Mouse (Mus musculus) layer of hippocampus, adult 8-10 months (tissue): ENCODE data around the gene Hmga1. TPM values are rescaled to one million over a fixed set of nuclear protein-coding genes. Genes with fewer than 3 reads are reported as not detected.

Source experiments
- DNase-seq, 2 experiments: peaks; one replicate each; pipeline ENCODE4 v3.0.0; 2022; ENCODE audit warnings: low spot score in 2 of 2
- total RNA-seq, 4 experiments: library from RNA; stranded (reverse); gene quantifications; 2 replicates each; pipeline ENCODE4 v1.2.4; 2022

Gene Hmga1
- total RNA-seq, 4 experiments from 2014 or later, result 30.4 to 39.8 (median 36.1) TPM

DNA sequence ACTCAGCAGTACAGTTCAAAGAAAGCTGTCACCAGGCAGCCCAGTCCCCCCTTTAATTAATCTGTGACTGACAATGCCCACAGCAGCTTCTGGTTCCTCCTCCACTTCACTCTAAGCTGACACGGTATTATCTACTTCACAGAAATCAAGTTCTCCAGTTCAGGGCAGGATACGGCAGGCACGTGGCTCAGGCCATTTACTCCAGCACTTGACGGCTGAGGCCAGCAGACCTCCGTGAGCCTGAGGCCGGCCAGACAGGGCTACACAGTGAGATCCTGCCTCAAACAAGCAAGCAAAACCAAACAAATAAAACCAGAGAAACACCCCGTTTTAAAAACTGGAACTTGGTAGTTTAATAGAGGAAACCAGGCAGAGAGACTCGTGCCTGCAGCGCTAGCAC lies 30.4 kb downstream of the Hmga1 start:
- DNase-seq, result no peak

DNA sequence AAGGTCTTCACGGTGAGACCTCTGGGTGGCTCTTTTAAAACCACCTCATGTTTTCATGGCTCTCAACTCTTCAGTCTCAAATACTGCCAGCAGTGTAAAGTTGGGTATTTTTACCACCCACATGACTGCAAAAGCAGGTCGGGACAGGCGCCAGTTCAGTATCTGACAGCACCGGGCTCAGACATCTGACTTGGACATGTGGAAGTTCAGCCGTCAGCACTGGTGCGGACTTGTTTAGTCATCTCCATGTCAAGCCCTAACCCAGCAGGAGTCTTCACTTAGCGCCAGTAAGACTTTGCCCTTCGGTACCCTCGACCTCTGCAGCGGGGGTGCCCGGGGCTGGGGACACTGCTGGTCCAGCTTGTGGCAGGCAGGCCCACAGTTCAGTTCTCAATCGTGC lies 31.0 kb downstream of the Hmga1 start:
- no peak for DNase-seq

DNA sequence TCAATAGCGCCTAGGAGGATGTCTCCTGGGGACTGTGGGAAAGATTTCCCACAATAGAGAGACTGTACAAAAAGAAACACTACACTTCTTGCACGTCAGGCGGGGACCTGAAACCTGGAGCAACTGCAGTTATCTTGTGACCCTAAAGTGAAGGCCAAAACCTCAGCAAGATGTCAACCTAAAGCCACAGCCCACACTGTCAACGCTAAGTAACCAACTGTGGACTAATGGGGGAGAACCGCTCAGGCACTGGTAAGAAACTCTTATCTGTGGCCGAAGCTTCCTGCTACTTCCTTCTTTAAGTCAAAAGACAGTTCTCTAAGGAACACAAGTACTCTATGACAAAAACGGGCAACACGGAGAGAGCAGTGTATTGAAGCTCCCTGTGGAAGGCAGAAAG lies 31.9 kb downstream of the Hmga1 start:
- DNase-seq, result no peak

DNA sequence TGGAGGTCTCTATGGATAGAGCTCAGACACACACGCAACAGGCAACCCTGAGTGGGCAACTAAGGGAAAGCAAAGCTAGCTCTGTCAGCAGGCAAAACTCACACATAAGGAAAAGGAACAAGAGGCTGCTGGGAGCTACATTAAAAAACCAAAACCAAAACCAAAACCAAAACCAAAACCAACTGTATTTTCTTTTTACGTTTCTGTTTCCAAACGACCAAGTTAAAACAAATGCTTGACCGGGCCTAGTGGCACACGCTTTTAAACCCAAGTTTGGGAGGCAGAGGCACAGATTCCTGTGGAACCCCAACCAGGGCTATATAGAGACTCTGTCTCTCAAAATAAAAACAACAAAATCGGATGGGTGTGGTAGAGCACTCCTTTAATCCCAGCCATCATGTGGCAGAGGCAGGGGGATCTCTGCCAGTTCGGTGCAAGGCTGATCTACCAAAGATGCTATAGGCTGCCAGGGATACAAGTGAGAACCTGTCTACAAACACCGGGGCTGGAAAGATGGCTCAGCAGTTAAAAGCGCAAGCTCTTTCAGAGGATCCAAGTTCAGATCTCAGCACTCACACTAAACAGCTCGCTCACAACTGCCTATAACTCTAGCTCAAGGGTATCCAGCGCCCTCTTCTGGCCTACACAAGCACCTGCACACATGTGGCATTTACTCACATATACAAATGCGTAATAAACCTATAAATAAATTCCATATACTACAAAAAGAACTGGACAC lies 35.7 kb downstream of the Hmga1 start:
- no peak for DNase-seq

DNA sequence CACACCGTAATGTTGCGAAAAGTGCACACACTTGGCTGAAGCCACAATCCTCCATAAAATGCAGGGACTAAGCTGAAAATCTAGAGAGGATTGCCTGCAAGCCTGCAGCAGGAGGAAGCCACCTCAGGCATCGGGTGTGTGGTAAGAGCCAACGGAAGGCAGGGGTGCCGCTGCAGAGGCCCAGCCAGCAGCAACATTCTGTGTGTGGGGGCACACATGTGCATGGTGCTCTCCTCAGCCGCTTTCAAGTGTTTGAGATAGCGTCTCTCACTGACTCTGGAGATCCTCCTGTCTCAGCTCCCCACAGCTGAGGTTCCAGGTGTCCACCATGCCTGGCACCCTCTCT lies 36.2 kb downstream of the Hmga1 start:
- no peak for DNase-seq

DNA sequence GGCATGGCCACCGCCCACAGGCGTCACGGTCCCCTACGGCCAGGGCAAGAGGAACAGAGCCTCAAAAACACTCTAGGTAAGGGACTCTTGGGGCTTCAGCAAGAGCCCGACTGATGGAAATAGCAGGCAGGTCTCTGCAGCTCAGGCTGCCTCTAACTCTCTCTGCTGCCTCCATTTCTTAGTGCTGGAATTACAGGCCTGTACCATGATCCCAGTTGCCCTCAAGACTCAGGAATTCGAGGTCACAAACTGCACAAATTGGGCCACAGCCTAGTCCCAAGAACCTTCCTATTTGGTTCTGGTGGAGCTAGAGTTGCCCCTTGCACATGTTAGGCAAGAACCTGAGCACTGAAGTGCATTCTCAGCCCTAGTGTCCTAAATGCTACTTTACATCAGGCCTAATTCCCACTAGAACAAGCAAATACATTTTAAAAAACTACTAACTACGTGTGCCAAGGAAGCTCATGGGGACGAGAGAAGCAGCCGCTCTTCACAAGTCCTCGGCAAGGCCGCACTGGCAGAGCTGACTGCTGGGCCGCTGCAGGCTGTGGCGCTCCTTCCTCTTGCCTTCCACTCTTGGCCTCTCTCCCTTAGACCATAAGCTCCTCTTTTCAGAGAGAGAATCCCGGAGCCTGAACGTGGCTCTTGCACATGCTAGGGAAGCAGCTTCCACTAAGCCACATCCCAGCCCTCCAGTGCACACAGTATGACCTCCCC lies 39.5 kb downstream of the Hmga1 start:
- DNase-seq, result no peak

DNA sequence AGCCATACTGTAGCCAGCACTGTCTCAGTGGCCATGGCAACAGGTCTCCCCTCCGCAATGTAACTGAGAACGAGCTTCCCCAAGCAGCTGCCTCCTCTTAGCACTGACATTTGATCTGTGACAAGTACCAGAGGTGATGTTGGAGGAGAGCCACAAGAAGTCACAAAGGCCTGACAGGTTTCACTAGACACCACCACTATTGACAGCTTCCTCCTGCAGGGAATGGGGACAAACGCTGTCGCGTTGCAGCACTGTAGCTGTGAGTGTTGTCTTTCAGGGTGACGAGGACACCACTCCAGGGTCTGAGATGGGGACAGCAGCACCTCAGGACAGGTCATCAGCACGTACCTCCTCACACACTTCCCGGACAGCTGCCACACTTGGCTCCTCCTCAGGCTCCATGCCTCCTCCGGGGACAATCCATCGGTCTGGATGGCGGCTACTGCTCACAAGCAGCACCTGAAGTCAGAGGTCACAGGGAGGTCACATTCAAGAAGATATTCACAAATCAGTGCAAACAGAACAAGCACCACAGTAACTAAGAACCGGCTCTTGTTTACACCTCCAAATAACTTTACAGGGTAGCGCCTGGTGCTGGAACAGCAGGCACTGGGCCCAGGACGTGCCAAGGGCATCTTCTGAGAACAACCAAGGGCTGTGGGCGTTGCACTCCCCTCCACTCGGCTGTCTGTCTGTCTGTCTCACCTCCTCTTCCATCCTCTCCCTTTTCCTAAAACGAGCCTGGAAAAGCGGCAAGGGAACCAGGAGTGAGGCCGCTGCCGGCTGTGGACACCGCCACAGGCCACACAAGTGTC lies 40.3 kb downstream of the Hmga1 start:
- no peak for DNase-seq

DNA sequence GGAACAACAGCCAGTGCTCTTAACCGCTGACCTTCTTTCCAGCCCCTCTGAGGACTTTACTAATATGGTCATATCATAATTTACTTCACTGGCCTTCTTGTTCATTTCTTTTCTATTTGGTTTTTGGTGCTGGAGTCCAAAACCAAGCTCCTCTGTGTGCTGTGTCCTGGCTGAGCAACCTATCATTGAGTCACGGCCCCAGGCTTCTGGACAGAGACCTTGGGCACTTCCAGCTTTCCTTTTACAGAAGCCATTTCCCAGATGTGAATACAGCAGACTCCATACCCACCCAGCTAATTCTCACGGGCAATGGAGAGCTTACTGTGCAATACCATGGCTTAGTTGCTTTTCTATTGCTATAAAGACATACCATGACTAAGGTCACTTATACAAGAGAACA lies 44.0 kb downstream of the Hmga1 start:
- no peak for DNase-seq

DNA sequence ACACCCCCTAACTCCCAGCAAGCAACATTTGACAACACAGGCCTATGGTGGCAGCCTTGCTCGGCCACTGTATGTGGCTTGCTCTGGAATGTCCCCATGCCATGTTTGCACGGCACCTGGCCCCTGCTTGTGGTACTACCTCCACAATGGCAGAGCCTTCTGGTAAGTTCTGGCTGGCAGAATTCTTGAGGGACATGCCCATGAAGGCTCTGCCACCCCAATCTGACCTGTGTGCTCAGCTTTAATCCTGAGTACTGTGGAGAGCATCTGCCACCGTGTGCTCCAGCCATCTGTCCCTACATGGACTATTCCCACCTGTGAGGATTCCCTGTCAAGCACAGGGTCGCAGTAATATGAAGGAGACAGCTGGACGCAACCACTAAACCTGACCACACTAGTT lies 44.6 kb downstream of the Hmga1 start:
- DNase-seq, result no peak

DNA sequence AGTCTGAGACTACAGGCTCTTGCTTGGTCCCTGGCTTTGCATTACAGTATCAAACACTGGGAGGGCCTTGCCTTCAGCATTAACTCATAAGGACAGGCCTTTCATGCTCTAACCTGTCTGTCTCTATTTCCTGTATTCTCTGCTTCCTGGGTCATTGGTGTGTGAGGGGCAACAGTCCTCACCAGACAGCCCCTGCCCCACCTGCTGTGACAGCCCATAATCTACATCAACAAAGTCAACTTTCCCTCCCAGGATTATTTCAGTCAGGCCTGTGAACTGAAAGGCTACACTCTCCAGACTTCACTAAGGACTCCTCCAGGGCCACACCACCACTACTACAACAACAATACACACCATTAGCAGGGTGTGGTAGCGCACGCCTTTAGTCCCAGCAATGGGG lies 46.7 kb downstream of the Hmga1 start:
- DNase-seq, result no peak

DNA sequence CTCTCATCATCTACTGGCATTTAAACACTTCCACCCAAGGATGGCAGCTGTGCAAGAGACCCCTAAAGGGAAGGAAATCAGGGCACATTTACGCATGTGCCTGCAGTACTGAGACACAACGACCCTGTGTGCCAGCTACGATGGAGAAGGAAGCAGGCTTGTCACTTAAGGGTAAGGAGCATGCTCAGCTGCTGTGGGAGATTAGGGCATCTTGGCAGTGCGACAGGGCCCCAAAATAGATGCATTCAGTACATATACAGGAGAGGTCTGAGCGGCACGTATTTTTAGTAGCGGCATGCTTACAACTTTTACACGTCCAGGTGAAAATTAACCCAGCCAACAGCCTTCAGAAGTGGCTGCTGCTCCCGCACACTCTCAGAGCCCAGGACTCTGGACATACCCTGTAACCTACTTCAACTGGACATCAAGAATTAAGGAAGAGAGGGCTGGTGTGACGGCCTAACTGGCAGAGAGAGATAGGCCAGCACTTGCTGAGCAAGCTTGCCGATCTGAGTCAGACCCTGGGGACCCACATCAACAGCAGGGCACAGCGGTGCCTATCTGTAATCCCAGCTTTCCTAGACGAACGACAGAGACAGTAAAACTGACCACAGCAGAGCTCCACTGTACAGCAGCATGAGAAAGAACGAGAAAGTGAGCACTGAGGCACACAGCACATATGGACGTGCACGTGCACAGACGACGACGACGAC lies 47.4 kb downstream of the Hmga1 start:
- no peak for DNase-seq

DNA sequence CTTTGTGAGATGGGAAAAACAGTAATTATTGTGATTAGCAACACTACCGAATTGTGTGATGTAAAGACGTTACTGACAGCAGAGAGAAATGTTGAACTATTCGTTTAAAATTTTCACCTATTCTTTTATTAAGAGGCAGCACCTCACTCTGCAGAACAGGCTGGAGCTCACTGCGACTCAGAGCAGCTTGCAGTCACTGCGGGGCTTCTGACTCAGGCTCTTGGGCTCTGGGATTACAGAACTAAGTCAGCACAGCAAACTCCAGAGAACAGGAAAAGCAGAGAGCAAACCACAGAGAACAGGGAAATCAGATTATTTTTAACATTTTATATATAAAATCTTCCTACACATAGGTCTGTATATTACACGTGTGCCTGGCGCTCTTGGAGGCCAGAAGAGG lies 53.3 kb downstream of the Hmga1 start:
- no peak for DNase-seq

DNA sequence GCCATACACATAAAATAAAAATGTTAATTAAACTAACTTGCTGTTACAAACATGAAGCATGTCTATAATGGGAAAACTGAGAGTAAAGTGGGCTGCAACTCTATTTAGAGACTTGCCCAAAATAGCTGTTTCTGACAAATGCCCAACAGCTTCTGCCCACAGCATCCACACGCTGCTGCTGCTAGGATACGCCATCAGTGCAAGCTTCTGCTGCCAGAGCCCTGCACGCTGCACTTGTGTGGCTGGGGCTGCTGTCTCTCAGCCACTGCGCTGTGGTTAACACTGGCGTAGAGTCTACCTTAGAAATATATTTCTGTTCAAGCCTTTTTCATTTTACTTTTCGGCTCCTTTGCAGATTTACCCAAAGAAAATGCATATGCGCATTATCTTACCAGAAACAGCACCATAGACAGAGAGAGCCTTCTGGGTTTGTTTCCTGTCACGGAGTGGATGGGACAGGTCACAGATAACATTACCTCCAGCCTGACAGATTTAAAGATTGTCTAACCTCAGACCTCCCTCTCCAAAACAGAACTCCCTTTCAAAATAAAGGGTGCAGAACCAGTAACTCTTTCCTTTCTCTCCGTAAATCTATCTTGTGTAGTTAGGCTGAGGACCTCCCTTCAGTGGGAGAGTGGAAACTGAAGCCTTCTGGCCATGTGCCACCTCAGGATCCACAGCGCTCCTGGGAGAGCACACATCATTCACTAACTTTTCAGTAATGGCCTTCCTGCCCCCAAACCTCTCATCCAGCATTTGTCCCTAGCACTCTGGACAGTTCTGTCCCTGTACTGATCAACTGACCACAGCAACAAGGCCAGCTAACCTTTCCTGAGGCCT lies 54.6 kb downstream of the Hmga1 start:
- DNase-seq, result peak; percentile 70 to 73

DNA sequence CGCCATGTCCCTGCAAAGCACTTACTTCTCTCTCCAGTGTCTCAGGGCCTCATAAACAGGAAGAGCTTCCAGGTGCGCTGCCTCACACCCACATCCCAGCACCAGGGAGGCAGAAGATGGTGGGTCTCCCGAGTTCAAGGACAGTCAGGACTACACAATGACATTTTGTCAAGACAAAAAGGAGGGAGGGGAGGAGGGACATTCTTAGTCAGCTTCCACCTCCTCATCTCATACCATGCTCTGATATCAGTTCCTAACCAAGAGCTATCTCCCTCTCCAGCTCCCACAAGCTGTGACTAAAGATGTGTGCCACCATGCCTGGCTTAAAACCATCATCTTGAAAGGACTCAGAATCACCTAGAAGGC lies 55.2 kb downstream of the Hmga1 start:
- DNase-seq, result no peak

DNA sequence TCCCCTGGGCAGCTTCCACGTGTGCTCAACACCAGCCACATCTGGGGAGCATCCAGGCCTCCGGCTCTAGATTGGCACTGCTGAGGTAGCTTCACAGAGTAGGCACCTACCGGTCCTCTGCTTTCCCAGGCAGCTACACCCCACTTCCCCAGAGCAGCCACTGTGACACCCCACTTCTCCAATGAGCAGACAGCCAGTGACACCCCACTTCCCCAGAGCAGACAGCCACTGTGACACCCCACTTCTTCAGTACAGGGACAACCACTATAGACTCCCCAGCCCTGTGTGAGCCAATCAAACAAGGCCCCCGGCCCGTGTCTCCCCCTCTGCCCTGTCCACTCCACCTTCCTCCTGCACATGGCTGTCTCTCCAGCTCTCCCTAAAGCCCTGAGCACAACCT lies 55.7 kb downstream of the Hmga1 start:
- DNase-seq, result no peak

DNA sequence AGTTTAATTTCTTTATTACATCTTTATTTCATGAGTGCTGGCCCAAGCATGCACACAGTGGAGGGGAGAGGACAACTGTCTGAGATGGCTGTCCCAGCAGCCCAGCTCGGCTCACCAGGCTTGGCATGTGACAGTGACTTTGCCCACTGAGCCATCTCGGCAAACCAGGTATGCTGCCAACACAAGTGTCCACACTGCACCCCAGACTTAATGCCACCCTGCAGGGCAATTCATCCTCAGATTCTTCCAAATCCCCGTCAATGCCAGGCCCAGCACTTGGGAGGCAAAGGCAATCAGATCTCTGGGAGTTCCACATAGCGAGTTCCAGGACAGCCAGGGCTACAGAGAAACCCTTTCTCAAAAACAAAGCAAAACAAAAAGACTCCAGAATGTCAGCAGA lies 56.7 kb downstream of the Hmga1 start:
- DNase-seq, result no peak

Other genes starting within 250 kb of the Hmga1 start
- 10 to 100 TPM in 3 of 4 experiments, 1 to 10 TPM in 1; 9.9 to 13.0 (median 12.6) TPM for gene Grm4, start 35.1 kb upstream of the Hmga1 start, total RNA-seq
- 10 to 100 TPM; 61.9 to 71.6 (median 65.0) TPM for gene AI413582, start 9.3 kb downstream of the Hmga1 start, total RNA-seq
- 100 to 1,000 TPM; 470 to 533 (median 501) TPM for gene Nudt3, start 67.0 kb downstream of the Hmga1 start, total RNA-seq
- gene RPS10-NUDT3, start 78.7 kb downstream of the Hmga1 start, total RNA-seq, result 1 to 10 TPM in 1 of 4 experiments, not detected in 3; 1.6 TPM
- gene Rps10, start 80.2 kb downstream of the Hmga1 start, total RNA-seq, result 100 to 1,000 TPM; 403 to 610 (median 491) TPM
- gene Pacsin1, start 99.0 kb downstream of the Hmga1 start, total RNA-seq, result 100 to 1,000 TPM; 308 to 331 (median 324) TPM
- under 1 TPM in 3 of 4 experiments, not detected in 1; 0.25 to 0.63 (median 0.31) TPM for gene Spdef, start 172.5 kb downstream of the Hmga1 start, total RNA-seq